Comparison of ENCODE assay signal across 21 mouse cellular contexts in the genomic region with DNA sequence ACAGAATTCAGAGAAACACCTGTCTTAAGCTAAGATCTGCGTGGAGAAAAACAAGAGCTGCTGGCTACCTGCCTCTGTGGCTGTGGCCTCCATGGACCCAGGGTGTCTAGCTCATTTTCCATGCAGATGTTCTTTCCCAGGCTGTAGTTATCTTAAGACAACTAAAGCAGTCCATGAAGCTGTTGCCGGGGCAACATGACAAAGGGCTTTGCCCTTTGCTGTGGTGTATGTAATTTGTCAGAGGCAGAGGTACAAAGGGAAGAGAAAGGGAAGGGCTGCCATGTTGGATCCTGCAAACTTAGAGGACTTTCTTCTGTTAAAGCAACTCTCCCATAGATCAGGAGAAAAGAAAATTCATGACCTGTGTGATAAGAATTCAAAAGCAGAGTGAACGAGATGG. TPM values are rescaled to one million over a fixed set of nuclear protein-coding genes. Genes with fewer than 3 reads are reported as not detected.
"Had no signal": no experiment of that assay in that cellular context is flagged by ENCODE, and none has a peak within 500 bp of the region (broad histone marks: within the 10 kb centered on the region; RNA-seq: fewer than 3 reads in every experiment).

No protein-coding gene starts in this region.

- H3K4me1 ChIP-seq: limb, embryonic 12.5 days; stomach, embryonic 15.5 days had no signal

- H3K4me3 ChIP-seq: limb, embryonic 12.5 days; limb, embryonic 15.5 days; midbrain, embryonic 10.5 days; midbrain, embryonic 13.5 days; myocyte; neural tube, embryonic 12.5 days; neural tube, embryonic 15.5 days; stomach, embryonic 15.5 days had no signal

- H3K27me3 ChIP-seq: limb, embryonic 12.5 days; limb, embryonic 15.5 days; midbrain, embryonic 13.5 days; neural tube, embryonic 12.5 days; neural tube, embryonic 15.5 days; stomach, embryonic 15.5 days had no signal

- H3K36me3 ChIP-seq: limb, embryonic 15.5 days; stomach, embryonic 15.5 days had no signal

- H3K27ac ChIP-seq: kidney, postnatal 0 days; limb, embryonic 12.5 days; limb, embryonic 15.5 days; liver, embryonic 14.5 days; macrophage; midbrain, embryonic 10.5 days; midbrain, embryonic 13.5 days; neural tube, embryonic 12.5 days; neural tube, embryonic 15.5 days; stomach, embryonic 15.5 days had no signal

- DNase-seq: kidney, adult 2 months; kidney, postnatal 25 days; left cerebral cortex, postnatal 4 days; liver, postnatal 0 days; lung, embryonic 14.5 days; retina, postnatal 1 day; right cerebral cortex, postnatal 25 days; spleen, adult 18-20 months; thymus, postnatal 36 days had no signal

RNA-seq across cellular contexts. Expression of gene Pomc, which starts 36.3 kb away (rescaled TPM):
- total RNA-seq: monocyte, adult 5-6 weeks had no signal
- polyA plus RNA-seq: myocyte had no signal

RNA-seq across cellular contexts. Expression of gene Efr3b, which starts 47.7 kb away (rescaled TPM):
- total RNA-seq: monocyte, adult 5-6 weeks had no signal
